Mouse (Mus musculus) megakaryocyte, embryonic 14.5 days (primary cell): ENCODE data around the gene Nedd4.

Experiments
- FLI1 ChIP-seq: IDR thresholded peaks from 2 replicates; pipeline ENCODE4 v1.6.1; 2012; ENCODE audit warnings: low read length, inconsistent platforms, mixed read lengths
- GATA1 ChIP-seq: IDR thresholded peaks from 3 replicates; pipeline ENCODE4 v1.6.1; 2012; ENCODE audit warnings: mixed read lengths, low read length, inconsistent platforms, borderline replicate concordance

DNA sequence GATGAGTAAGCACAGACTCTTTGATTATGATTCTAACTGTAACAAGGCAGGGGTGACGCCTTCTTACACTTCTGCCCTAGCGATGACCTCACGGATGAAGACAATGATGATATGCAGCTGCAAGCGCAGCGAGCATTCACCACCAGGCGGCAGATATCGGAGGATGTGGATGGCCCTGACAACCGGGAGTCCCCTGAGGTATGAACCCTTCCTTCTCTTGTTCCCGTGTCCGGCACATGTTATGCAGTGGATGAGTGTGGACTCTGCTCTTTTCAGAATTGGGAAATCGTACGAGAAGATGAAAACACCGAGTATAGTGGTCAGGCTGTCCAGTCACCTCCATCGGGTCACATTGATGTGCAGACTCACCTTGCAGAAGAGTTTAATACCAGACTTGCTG, 59.1 kb downstream of the Nedd4 start:
- no peak for TF ChIP-seq GATA1
- no peak for TF ChIP-seq FLI1
